Mouse (Mus musculus) liver, embryonic 14.5 days (tissue): Measurements from ENCODE around the gene Oxsr1.

Experiments used
- CTCF ChIP-seq: IDR thresholded peaks from 2 replicates; pipeline ENCODE4 v1.5.1; 2016; ENCODE audit warnings: antibody characterized with exemption, low read depth, control low read depth
- EP300 ChIP-seq: IDR thresholded peaks from 2 replicates; pipeline ENCODE4 v1.6.1; 2016; ENCODE audit warnings: antibody characterized with exemption, low read depth

DNA sequence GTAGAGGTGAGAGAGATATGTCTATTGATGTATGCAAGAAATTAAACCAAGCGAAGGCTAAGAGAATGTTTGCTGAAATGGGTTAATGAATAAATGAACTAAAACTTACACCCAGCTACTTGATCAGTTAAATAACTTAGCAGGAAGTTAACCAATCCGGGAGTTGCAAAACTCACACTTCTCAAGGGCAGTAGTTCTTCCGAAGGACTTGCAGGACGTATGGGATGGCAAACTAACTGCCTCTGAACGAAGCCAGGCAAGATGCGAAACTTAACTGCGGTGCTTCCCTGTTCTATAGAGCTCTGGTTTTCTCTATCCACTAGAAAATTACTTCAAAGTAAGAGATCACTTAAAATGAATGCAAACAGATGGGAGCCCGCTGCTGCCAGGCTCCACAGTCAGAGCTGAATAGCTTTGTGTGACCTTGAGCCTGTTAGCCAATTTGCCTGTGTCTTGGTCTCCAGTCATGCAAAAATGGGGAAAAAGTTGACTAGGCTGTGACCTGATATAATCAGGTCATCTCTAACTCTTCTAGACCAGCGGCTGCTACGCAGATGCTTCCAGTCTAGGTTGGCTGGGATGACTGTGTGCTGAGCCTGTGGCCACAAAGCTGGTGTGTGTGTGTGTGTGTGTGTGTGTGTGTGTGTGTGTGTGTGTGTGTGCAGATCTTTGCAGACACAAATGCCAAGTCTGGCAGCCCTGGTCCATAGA lies 122.9 kb downstream of the Oxsr1 start:
- TF ChIP-seq CTCF (no peak), EP300 (no peak)
